Mouse (Mus musculus): ENCODE measurements around the gene Afmid. TPM values are rescaled to one million over a fixed set of nuclear protein-coding genes. Genes with fewer than 3 reads are reported as not detected.

The Afmid gene
- total and polyA plus RNA-seq, 3 experiments, result 3.3 to 3.8 TPM; not detected in 1

- DNase-seq (ENCODE audit: low read depth, low spot score), result no peak
- TF ChIP-seq UBTF (IDR thresholded peaks at IDR 0.05; ENCODE audit: borderline replicate concordance, insufficient read depth, low read depth, low read length) (no peak), TCF12 (IDR thresholded peaks at IDR 0.05; ENCODE audit: low read depth, low read length) (no peak), SIN3A (IDR thresholded peaks at IDR 0.05; ENCODE audit: low read length) (no peak), E2F4 (IDR thresholded peaks at IDR 0.05; ENCODE audit: borderline replicate concordance, low read depth, low read length) (no peak), GATA1 (IDR thresholded peaks at IDR 0.05; ENCODE audit: low read depth, low read length) (no peak), MAX (IDR thresholded peaks at IDR 0.05; ENCODE audit: low read length) (no peak), MAZ (IDR thresholded peaks at IDR 0.05; ENCODE audit: low read depth, low read length) (no peak), BHLHE40 (IDR thresholded peaks at IDR 0.05; ENCODE audit: borderline replicate concordance, low read depth, low read length) (no peak)
- Histone ChIP-seq H3K36me3 (ENCODE audit: control insufficient read depth in 1 of 2, insufficient read depth in 2 of 2, low read length in 2 of 2) (no peaks in the 10 kb centered on the region; a peak in 2 of 4 replicates), H3K9ac (ENCODE audit: control insufficient read depth, low read depth, low read length, poor library complexity, severe bottlenecking) (no peak overlapping the region), H3K27ac (ENCODE audit: control insufficient read depth, low read depth, low read length) (no peak overlapping the region), H3K27me3 (ENCODE audit: control insufficient read depth in 1 of 2, insufficient read depth in 2 of 2, low read length in 2 of 2) (no peaks in the 10 kb centered on the region), H3K79me2 (ENCODE audit: control insufficient read depth, insufficient read depth, low read length, poor library complexity) (peaks cover 27% of the 10 kb centered on the region), H3K4me3 (ENCODE audit: control insufficient read depth in 1 of 2, insufficient read depth in 1 of 2, low read depth in 2 of 2, low read length in 2 of 2) (no peak overlapping the region), H3K9me3 (replicated peaks; ENCODE audit: insufficient read depth, low read length) (no peaks in the 10 kb centered on the region), H3K4me1 (ENCODE audit: control insufficient read depth in 1 of 2, insufficient read depth in 2 of 2, low read length in 2 of 2) (peaks cover 3 to 13% of the 10 kb centered on the region in 2 experiments; a peak in 2 of 4 replicates)
These were observed 48.6 kb upstream of the Afmid start for GRCm38 (mm10) chr11:117777111-117777510.

- peaks cover 3 to 13% of the 10 kb centered on the region in 2 experiments; a peak in 2 of 4 replicates for H3K4me1 ChIP-seq (ENCODE audit: control insufficient read depth in 1 of 2, insufficient read depth in 2 of 2, low read length in 2 of 2)
- H3K9me3 ChIP-seq (replicated peaks; ENCODE audit: insufficient read depth, low read length), result no peaks in the 10 kb centered on the region
- H3K27me3 ChIP-seq (ENCODE audit: control insufficient read depth in 1 of 2, insufficient read depth in 2 of 2, low read length in 2 of 2), result no peaks in the 10 kb centered on the region
- no peak overlapping the region for H3K9ac ChIP-seq (ENCODE audit: control insufficient read depth, low read depth, low read length, poor library complexity, severe bottlenecking)
- no peak for TF ChIP-seq MAZ (IDR thresholded peaks at IDR 0.05; ENCODE audit: low read depth, low read length)
- TF ChIP-seq ZC3H11A (IDR thresholded peaks at IDR 0.05; ENCODE audit: low read depth, low read length), result no peak
- TF ChIP-seq USF1 (IDR thresholded peaks at IDR 0.05; ENCODE audit: low read depth, low read length), result no peak
- no peak for TF ChIP-seq HCFC1 (IDR thresholded peaks at IDR 0.05; ENCODE audit: low read depth, low read length)
- TF ChIP-seq MAX (IDR thresholded peaks at IDR 0.05; ENCODE audit: low read length), result no peak
- no peak for TF ChIP-seq GATA1 (IDR thresholded peaks at IDR 0.05; ENCODE audit: low read depth, low read length)
- TF ChIP-seq UBTF (IDR thresholded peaks at IDR 0.05; ENCODE audit: borderline replicate concordance, insufficient read depth, low read depth, low read length), result no peak
- no peak for TF ChIP-seq POLR2AphosphoS2 (IDR thresholded peaks at IDR 0.05; ENCODE audit: low read length)
- no peak for TF ChIP-seq E2F4 (IDR thresholded peaks at IDR 0.05; ENCODE audit: borderline replicate concordance, low read depth, low read length)
- no peak for TF ChIP-seq MYB (IDR thresholded peaks at IDR 0.05; ENCODE audit: low read depth, low read length)
- no peak for TF ChIP-seq TCF12 (IDR thresholded peaks at IDR 0.05; ENCODE audit: low read depth, low read length)
- no peak for TF ChIP-seq MXI1 (IDR thresholded peaks at IDR 0.05; ENCODE audit: low read depth, low read length)
- no peak overlapping the region for H3K4me3 ChIP-seq (ENCODE audit: control insufficient read depth in 1 of 2, insufficient read depth in 1 of 2, low read depth in 2 of 2, low read length in 2 of 2)
- DNase-seq (ENCODE audit: low read depth, low spot score), result no peak
- no peaks in the 10 kb centered on the region; a peak in 2 of 4 replicates for H3K36me3 ChIP-seq (ENCODE audit: control insufficient read depth in 1 of 2, insufficient read depth in 2 of 2, low read length in 2 of 2)
- H3K27ac ChIP-seq (ENCODE audit: control insufficient read depth, low read depth, low read length), result no peak overlapping the region
- H3K79me2 ChIP-seq (ENCODE audit: control insufficient read depth, insufficient read depth, low read length, poor library complexity), result peaks cover 32% of the 10 kb centered on the region
These were observed 47.7 kb upstream of the Afmid start for GRCm38 (mm10) chr11:117778031-117778430.
